Mouse (Mus musculus): ENCODE measurements around the gene Dnase1l2. TPM values are rescaled to one million over a fixed set of nuclear protein-coding genes. Genes with fewer than 3 reads are reported as not detected.
A peak's percentile ranks its signal among the peaks of the same experiment; 100 is the strongest.

Dnase1l2 gene
- total and polyA plus RNA-seq, 2 experiments from 2014 or later = 0.44 to 4.5 TPM

DNA sequence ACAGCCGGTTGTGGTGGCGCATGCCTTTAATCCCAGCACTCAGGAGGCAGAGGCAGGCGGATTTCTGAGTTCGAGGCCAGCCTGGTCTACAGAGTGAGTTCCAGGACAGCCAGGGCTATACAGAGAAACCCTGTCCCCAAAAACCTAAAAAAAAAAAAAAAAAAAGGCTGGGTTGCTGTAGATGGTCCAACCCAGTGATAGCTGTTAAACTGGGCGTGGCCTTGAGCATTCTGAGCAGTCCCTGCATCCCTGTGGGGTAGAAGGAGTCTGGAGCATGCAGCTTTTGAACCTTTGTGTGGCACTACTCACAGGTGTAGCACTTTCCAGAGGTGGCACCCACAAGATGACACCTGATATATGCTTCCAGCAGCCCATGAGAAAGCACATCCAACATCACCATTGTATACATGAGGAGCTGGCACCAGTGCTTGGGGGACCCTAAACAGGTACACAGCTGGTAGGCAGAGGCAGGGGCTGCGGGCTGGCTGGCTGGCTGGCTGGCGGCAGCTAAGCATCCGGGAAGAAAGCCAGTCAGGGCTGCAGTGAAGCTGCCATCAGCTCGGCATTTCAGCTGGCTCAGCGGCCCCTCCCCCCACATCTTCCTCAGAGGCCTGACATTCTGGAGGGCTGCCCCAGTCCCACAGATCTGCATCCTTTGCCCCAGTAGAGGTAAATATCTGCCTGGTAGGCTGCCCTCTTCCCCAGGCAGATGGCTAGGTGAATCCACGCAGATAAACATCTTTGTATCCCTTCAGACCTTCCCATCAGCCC lies 42.4 kb upstream of the Dnase1l2 start:
- Histone ChIP-seq H3K4me1 (ENCODE audit: control insufficient read depth, insufficient read depth) (peaks cover 11% of the 10 kb centered on the region; the same call in 1 of the 2 replicates), H3K4me3 (ENCODE audit: low read depth, low read length) (no peak overlapping the region), H3K27me3 (ENCODE audit: control insufficient read depth, insufficient read depth, low read length) (peaks cover 28% of the 10 kb centered on the region), H3K9me3 (replicated peaks; ENCODE audit: control insufficient read depth, low read length) (no peaks in the 10 kb centered on the region), H3K27ac (ENCODE audit: low read depth) (no peak overlapping the region), H3K36me3 (replicated peaks; ENCODE audit: control insufficient read depth, insufficient read depth, low read length) (no peaks in the 10 kb centered on the region), H3K9ac (replicated peaks; ENCODE audit: low read depth, low read length) (no peak overlapping the region), H3K4me2 (ENCODE audit: low read depth, low read length) (no peak overlapping the region)
- TF ChIP-seq EP300 (IDR thresholded peaks at IDR 0.05; ENCODE audit: low read depth) (no peak), CTCF (IDR thresholded peaks at IDR 0.05; ENCODE audit: low read depth) (no peak)
- DNase-seq (ENCODE audit: low spot score) = no peak
- 38% methylated on average over 11 of the region's 11 CpGs for WGBS
- ATAC-seq (ENCODE audit: insufficient read depth, low read depth) = no peak

DNA sequence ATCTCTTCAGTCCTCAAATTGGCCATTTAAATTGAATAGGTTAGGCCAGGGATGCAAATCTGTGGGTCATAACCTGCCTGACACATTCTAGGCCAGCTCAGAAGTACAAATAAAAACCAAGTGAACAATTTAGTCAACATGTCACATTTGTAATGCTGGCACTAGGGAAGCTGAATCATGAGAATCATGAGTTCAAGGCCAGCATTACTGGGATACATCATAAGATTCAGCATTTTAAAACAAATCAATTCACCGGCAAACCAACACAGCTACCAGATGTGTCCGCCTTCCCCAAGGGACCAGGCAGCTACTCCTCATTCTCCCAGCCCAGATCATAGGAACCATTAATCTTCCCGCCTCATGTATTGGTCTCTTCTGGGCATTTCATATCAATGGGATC lies 40.6 kb upstream of the Dnase1l2 start:
- no peak for DNase-seq (ENCODE audit: low spot score)
- TF ChIP-seq EP300 (IDR thresholded peaks at IDR 0.05; ENCODE audit: low read depth) (no peak), CTCF (IDR thresholded peaks at IDR 0.05; ENCODE audit: low read depth) (no peak)
- 83% methylated on average over 3 of the region's 3 CpGs for WGBS
- H3K9me3 ChIP-seq (replicated peaks; ENCODE audit: control insufficient read depth, low read length) = no peaks in the 10 kb centered on the region
- peaks cover 13% of the 10 kb centered on the region for H3K27me3 ChIP-seq (ENCODE audit: control insufficient read depth, insufficient read depth, low read length)
- H3K36me3 ChIP-seq (replicated peaks; ENCODE audit: control insufficient read depth, insufficient read depth, low read length) = no peaks in the 10 kb centered on the region
- no peak overlapping the region for H3K9ac ChIP-seq (replicated peaks; ENCODE audit: low read depth, low read length)
- H3K27ac ChIP-seq (ENCODE audit: low read depth) = no peak overlapping the region
- H3K4me1 ChIP-seq (ENCODE audit: control insufficient read depth, insufficient read depth) = peaks cover 5% of the 10 kb centered on the region; the same call in 1 of the 2 replicates
- no peak for ATAC-seq (ENCODE audit: insufficient read depth, low read depth)
- no peak overlapping the region for H3K4me3 ChIP-seq (ENCODE audit: low read depth, low read length)
- H3K4me2 ChIP-seq (ENCODE audit: low read depth, low read length) = no peak overlapping the region

DNA sequence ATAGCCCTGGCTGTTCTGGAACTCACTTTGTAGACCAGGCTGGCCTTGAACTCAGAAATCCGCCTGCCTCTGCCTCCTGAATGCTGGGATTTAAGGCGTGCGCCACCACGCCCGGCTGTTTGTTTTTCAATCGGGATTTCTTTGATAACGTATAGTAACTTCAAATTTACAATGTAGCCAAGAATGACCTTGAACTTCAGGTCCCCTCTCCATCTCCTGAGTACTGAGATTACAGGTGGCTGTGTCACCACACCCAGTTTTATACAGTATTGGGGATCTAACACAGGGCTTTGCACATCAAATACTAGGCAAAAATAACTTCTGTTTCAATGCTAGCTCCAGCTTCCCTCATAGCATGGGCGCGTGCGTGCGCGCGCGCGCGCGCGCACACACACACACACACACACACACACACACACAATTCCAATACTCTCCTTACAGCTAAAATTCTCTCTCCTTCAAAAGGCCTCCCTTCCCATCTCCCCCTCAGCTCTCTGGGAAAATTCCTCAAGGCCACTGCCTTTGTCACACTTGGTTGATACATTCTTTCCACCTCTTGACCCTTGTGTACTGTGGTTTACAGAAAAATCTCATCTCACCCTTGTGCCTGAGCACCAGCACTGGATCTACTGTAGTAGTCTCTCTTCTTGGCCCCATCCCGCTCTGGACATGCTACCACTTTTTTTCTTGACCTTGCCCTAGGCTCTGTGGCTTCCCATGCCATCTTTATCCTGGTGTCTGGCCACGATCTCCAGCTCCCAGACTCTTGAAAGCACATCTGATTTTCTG lies 38.3 kb upstream of the Dnase1l2 start:
- Histone ChIP-seq H3K9ac (replicated peaks; ENCODE audit: low read depth, low read length) (no peak overlapping the region), H3K4me1 (ENCODE audit: control insufficient read depth, insufficient read depth) (peaks cover 5% of the 10 kb centered on the region), H3K27me3 (ENCODE audit: control insufficient read depth, insufficient read depth, low read length) (0 out of 2 replicates have a peak, but pooled peaks cover 3% of the 10 kb centered on the region), H3K4me3 (ENCODE audit: low read depth, low read length) (no peak overlapping the region), H3K9me3 (replicated peaks; ENCODE audit: control insufficient read depth, low read length) (no peaks in the 10 kb centered on the region), H3K27ac (ENCODE audit: low read depth) (no peak overlapping the region), H3K4me2 (ENCODE audit: low read depth, low read length) (no peak overlapping the region), H3K36me3 (replicated peaks; ENCODE audit: control insufficient read depth, insufficient read depth, low read length) (peaks cover 12% of the 10 kb centered on the region)
- WGBS = 90% methylated on average over 20 of the region's 20 CpGs
- TF ChIP-seq CTCF (IDR thresholded peaks at IDR 0.05; ENCODE audit: low read depth) = no peak
- TF ChIP-seq EP300 (IDR thresholded peaks at IDR 0.05; ENCODE audit: low read depth) = no peak
- DNase-seq (ENCODE audit: low spot score) (no peak), ATAC-seq (ENCODE audit: insufficient read depth, low read depth) (no peak)

GRCm38 (mm10) chr17:24480201-24480826 lies 37.4 kb upstream of the Dnase1l2 start:
- Histone ChIP-seq H3K36me3 (replicated peaks; ENCODE audit: control insufficient read depth, insufficient read depth, low read length) (peaks cover 21% of the 10 kb centered on the region), H3K9ac (replicated peaks; ENCODE audit: low read depth, low read length) (no peak overlapping the region), H3K27me3 (ENCODE audit: control insufficient read depth, insufficient read depth, low read length) (0 out of 2 replicates have a peak, but pooled peaks cover 3% of the 10 kb centered on the region), H3K4me2 (ENCODE audit: low read depth, low read length) (no peak overlapping the region), H3K4me3 (ENCODE audit: low read depth, low read length) (no peak overlapping the region), H3K27ac (ENCODE audit: low read depth) (no peak overlapping the region), H3K9me3 (replicated peaks; ENCODE audit: control insufficient read depth, low read length) (no peaks in the 10 kb centered on the region), H3K4me1 (ENCODE audit: control insufficient read depth, insufficient read depth) (peaks cover 2% of the 10 kb centered on the region)
- DNase-seq (ENCODE audit: low spot score) = no peak
- WGBS = 41% methylated on average over 3 of the region's 3 CpGs
- ATAC-seq (ENCODE audit: insufficient read depth, low read depth) = no peak
- TF ChIP-seq CTCF (IDR thresholded peaks at IDR 0.05; ENCODE audit: low read depth) = peak; percentile 32
- TF ChIP-seq EP300 (IDR thresholded peaks at IDR 0.05; ENCODE audit: low read depth) = no peak

- H3K27ac ChIP-seq (ENCODE audit: low read depth) = no peak overlapping the region
- TF ChIP-seq EP300 (IDR thresholded peaks at IDR 0.05; ENCODE audit: low read depth) = no peak
- TF ChIP-seq CTCF (IDR thresholded peaks at IDR 0.05; ENCODE audit: low read depth) = no peak
- peak overlapping the region; percentile 75 for H3K4me3 ChIP-seq (ENCODE audit: low read depth, low read length)
- no peak for DNase-seq (ENCODE audit: low spot score)
- H3K9ac ChIP-seq (replicated peaks; ENCODE audit: low read depth, low read length) = peak overlapping the region; percentile 81; the same call in 1 of the 2 replicates
- WGBS = 27% methylated on average over 1 of the region's 1 CpGs
- ATAC-seq (ENCODE audit: insufficient read depth, low read depth) = no peak
- H3K4me2 ChIP-seq (ENCODE audit: low read depth, low read length) = no peak overlapping the region
- 0 out of 2 replicates have a peak, but pooled peaks cover under 1% of the 10 kb centered on the region for H3K27me3 ChIP-seq (ENCODE audit: control insufficient read depth, insufficient read depth, low read length)
- no peaks in the 10 kb centered on the region; the same call in none of the 2 replicates for H3K4me1 ChIP-seq (ENCODE audit: control insufficient read depth, insufficient read depth)
- H3K9me3 ChIP-seq (replicated peaks; ENCODE audit: control insufficient read depth, low read length) = no peaks in the 10 kb centered on the region
- H3K36me3 ChIP-seq (replicated peaks; ENCODE audit: control insufficient read depth, insufficient read depth, low read length) = peaks cover 30% of the 10 kb centered on the region
Observed at GRCm38 (mm10) chr17:24479431-24479830, 36.5 kb upstream of the Dnase1l2 start.
